Mouse (Mus musculus): Measurements from ENCODE around the gene Slc25a19. TPM values are rescaled to one million over a fixed set of nuclear protein-coding genes. Genes with fewer than 3 reads are reported as not detected.
A peak's percentile ranks its signal among the peaks of the same experiment; 100 is the strongest.

Slc25a19 gene
- polyA plus RNA-seq, 1 experiment from 2014 or later = 37.5 TPM

DNA sequence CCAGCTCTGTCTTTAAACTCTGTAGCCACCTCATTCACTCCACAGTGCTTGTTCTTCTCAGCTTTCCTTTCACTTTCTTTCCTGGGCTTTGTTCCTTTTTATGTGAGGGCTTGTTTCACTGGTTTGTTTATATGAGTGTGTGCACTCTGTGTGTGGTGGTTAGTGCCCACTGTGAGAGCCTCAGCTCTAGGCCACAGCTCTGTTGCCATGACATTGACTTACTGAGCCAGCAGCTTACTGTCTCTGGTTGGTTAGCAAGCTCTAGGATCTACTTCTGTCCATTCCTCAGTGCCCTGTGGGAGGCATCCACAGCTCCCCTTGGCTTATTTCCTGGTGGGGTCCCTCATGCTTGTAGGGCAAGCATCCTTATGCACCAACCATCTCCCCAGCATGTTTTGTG lies 49.0 kb downstream of the Slc25a19 start:
- no peaks in the 10 kb centered on the region for H3K27me3 ChIP-seq
- no peak overlapping the region for H3K4me3 ChIP-seq
- H3K9ac ChIP-seq = no peak overlapping the region
- H3K4me1 ChIP-seq (replicated peaks) = no peaks in the 10 kb centered on the region
- H3K4me2 ChIP-seq = no peak overlapping the region
- no peaks in the 10 kb centered on the region for H3K9me3 ChIP-seq
- peaks cover 72% of the 10 kb centered on the region for H3K36me3 ChIP-seq
- no peak overlapping the region for H3K27ac ChIP-seq (replicated peaks)
- ATAC-seq (ENCODE audit: low read depth) = no peak

GRCm38 (mm10) chr11:115564961-115565360 lies 63.1 kb downstream of the Slc25a19 start:
- Histone ChIP-seq H3K27me3 (no peaks in the 10 kb centered on the region), H3K9ac (peak overlapping the region; percentile 81), H3K9me3 (no peaks in the 10 kb centered on the region), H3K4me1 (replicated peaks) (peaks cover 15% of the 10 kb centered on the region), H3K4me3 (peak overlapping the region; percentile 85), H3K27ac (replicated peaks) (no peak overlapping the region), H3K36me3 (peaks cover 38% of the 10 kb centered on the region), H3K4me2 (peak overlapping the region; percentile 95)
- no peak for ATAC-seq (ENCODE audit: low read depth)
- 25% methylated on average over 7 of the region's 7 CpGs for WGBS

Other genes with a start within 250 kb of the Slc25a19 start
- 23.7 and 24.1 TPM in 2 replicates for gene Cdr2l, start 246.4 kb downstream of the Slc25a19 start, polyA plus RNA-seq (2015; fragmentation: Nextera tagmentation; extraction: Ambion mirVana)
- gene Mrpl58, start 224.5 kb downstream of the Slc25a19 start, polyA plus RNA-seq (2015; fragmentation: Nextera tagmentation; extraction: Ambion mirVana) = 182 and 203 TPM in 2 replicates
- 920 and 1,025 TPM in 2 replicates for gene Atp5h, start 208.3 kb downstream of the Slc25a19 start, polyA plus RNA-seq (2015; fragmentation: Nextera tagmentation; extraction: Ambion mirVana)
- 22.9 and 23.5 TPM in 2 replicates for gene Kctd2, start 208.2 kb downstream of the Slc25a19 start, polyA plus RNA-seq (2015; fragmentation: Nextera tagmentation; extraction: Ambion mirVana)
- not detected in 2 replicates for gene Trim80, start 187.8 kb downstream of the Slc25a19 start, polyA plus RNA-seq (2015; fragmentation: Nextera tagmentation; extraction: Ambion mirVana)
- 0.20 TPM in 1 of 2 replicates, not detected in the other for gene Slc16a5, start 165.8 kb downstream of the Slc25a19 start, polyA plus RNA-seq (2015; fragmentation: Nextera tagmentation; extraction: Ambion mirVana)
- 13.1 and 14.4 TPM in 2 replicates for gene Armc7, start 152.6 kb downstream of the Slc25a19 start, polyA plus RNA-seq (2015; fragmentation: Nextera tagmentation; extraction: Ambion mirVana)
- 95.6 and 96.7 TPM in 2 replicates for gene Nt5c, start 136.4 kb downstream of the Slc25a19 start, polyA plus RNA-seq (2015; fragmentation: Nextera tagmentation; extraction: Ambion mirVana)
- gene Jpt1, start 113.9 kb downstream of the Slc25a19 start, polyA plus RNA-seq (2015; fragmentation: Nextera tagmentation; extraction: Ambion mirVana) = 1,262 and 1,276 TPM in 2 replicates
- 1,158 and 1,175 TPM in 2 replicates for gene Sumo2, start 92.0 kb downstream of the Slc25a19 start, polyA plus RNA-seq (2015; fragmentation: Nextera tagmentation; extraction: Ambion mirVana)
- gene Nup85, start 63.9 kb downstream of the Slc25a19 start, polyA plus RNA-seq (2015; fragmentation: Nextera tagmentation; extraction: Ambion mirVana) = 99.8 and 119 TPM in 2 replicates
- gene Mrps7, start 24.4 kb downstream of the Slc25a19 start, polyA plus RNA-seq (2015; fragmentation: Nextera tagmentation; extraction: Ambion mirVana) = 73.9 and 91.8 TPM in 2 replicates
- gene Gga3, start 24.2 kb downstream of the Slc25a19 start, polyA plus RNA-seq (2015; fragmentation: Nextera tagmentation; extraction: Ambion mirVana) = 36.1 and 36.4 TPM in 2 replicates
- 12.0 and 12.5 TPM in 2 replicates for gene Mif4gd, start 15.3 kb downstream of the Slc25a19 start, polyA plus RNA-seq (2015; fragmentation: Nextera tagmentation; extraction: Ambion mirVana)
- gene Grb2, start 80.3 kb upstream of the Slc25a19 start, polyA plus RNA-seq (2015; fragmentation: Nextera tagmentation; extraction: Ambion mirVana) = 189 and 191 TPM in 2 replicates
- gene Tmem94, start 137.1 kb upstream of the Slc25a19 start, polyA plus RNA-seq (2015; fragmentation: Nextera tagmentation; extraction: Ambion mirVana) = 25.4 and 25.8 TPM in 2 replicates
- gene Caskin2, start 185.3 kb upstream of the Slc25a19 start, polyA plus RNA-seq (2015; fragmentation: Nextera tagmentation; extraction: Ambion mirVana) = 13.8 and 15.2 TPM in 2 replicates
- gene Tsen54, start 186.4 kb upstream of the Slc25a19 start, polyA plus RNA-seq (2015; fragmentation: Nextera tagmentation; extraction: Ambion mirVana) = 22.7 and 23.4 TPM in 2 replicates
- gene Llgl2, start 195.8 kb upstream of the Slc25a19 start, polyA plus RNA-seq (2015; fragmentation: Nextera tagmentation; extraction: Ambion mirVana) = 1.4 and 1.8 TPM in 2 replicates
- gene Myo15b, start 230.1 kb upstream of the Slc25a19 start, polyA plus RNA-seq (2015; fragmentation: Nextera tagmentation; extraction: Ambion mirVana) = 0.10 TPM in 1 of 2 replicates, not detected in the other

All from neural tube, embryonic 13.5 days (tissue).